Mouse (Mus musculus): Measurements from ENCODE around the gene Rab3il1.

Rab3il1 gene

DNA sequence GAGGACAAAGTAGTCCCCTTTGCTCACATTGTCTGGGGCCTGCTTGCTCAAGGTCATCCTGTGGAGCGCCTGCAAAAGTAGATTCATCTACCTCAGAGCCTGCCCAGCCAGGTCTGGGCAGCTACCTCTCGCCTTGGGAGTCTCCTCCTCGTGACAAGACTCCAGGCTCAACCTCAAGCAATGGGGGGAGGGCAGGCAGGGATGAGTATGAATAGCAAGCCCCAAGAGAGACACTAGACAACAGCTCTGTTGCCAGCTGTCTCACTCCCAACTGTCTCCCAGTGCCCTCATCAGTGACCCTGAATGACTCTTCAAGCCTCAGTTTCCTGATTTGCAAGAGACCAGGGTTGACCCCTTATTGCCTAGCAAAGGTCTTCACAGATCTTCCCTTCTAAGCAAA lies 11.9 kb downstream of the Rab3il1 start:
- no peak for DNase-seq (ENCODE audit: low spot score)

DNA sequence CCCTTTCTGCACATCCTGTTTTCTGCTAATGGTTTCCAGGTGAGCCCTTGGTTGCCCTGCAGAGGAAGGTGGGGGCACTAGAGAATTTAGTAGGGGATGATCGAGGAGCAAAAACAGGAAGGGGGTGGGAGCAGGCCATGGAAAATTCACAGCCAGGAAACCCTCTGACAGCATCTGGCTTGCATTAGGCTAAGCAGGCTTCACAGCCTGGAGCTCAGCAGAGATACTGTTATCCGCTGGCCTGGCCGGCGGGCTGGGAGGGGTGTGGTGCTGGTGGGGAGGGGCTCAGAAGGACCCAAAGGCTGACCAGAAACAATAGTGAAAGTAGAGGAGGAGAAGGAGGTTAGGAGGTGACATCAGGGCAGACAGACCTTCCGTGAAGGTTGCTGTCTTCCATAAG lies 12.4 kb downstream of the Rab3il1 start:
- no peak for DNase-seq (ENCODE audit: low spot score)

DNA sequence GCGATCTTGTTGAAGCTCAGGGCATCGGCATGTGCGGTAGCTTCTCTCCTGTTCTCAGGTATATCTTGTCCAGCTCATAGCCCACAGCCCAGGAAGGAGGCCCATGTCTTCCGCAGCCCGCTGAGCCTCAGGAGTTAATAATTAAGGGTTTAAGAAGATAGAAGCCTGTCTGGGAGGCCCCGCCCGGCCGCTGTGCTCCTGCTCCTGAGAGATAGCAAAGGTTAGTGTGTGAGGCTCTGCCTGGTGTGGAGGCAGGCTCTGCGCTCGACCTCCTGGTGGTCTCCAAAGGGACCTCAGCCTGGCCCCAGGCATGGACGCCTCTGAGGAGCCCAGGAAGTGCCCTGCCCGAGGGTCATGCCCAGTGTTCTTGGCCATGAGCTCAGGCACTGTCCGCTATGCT lies 13.4 kb downstream of the Rab3il1 start:
- no peak for DNase-seq (ENCODE audit: low spot score)

DNA sequence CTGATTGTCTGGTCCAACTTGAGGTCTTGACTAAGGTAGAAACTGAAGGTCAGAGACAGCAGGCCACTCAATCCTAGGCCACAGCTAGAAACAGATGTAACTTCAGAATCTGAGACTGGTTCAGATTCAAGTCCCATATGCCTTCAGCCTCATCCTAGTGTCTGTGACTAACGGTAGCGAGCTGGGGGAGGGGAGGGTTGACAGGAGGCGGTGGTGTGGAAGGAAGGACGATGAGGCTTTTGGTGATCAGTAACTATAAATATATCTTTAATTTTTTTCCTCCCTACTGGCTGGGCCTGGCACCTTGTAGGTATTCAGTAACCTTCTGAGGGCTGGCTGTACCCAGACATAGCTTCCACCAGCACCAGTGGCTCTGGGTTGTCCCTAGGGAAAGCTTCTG lies 14.0 kb downstream of the Rab3il1 start:
- no peak for DNase-seq (ENCODE audit: low spot score)

DNA sequence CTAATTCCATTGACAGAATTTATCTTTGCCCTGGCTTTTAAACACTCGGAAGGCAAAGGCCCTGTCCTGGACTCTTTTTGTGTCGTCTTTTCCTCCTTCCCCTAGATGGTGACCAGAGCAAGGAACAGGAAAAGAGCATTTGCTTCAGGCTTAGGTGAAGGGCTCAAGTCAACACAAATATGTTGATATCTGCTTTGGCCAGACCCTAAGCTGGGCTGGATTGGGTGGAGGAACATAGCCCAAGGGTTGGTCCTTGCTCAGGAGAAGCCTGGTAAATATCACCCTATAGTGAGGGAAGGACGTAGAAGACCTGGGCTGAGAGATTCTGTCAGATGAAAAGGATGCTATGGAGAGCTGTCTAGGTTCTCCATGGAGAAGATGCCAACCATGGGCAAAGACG lies 14.7 kb downstream of the Rab3il1 start:
- no peak for DNase-seq (ENCODE audit: low spot score)

DNA sequence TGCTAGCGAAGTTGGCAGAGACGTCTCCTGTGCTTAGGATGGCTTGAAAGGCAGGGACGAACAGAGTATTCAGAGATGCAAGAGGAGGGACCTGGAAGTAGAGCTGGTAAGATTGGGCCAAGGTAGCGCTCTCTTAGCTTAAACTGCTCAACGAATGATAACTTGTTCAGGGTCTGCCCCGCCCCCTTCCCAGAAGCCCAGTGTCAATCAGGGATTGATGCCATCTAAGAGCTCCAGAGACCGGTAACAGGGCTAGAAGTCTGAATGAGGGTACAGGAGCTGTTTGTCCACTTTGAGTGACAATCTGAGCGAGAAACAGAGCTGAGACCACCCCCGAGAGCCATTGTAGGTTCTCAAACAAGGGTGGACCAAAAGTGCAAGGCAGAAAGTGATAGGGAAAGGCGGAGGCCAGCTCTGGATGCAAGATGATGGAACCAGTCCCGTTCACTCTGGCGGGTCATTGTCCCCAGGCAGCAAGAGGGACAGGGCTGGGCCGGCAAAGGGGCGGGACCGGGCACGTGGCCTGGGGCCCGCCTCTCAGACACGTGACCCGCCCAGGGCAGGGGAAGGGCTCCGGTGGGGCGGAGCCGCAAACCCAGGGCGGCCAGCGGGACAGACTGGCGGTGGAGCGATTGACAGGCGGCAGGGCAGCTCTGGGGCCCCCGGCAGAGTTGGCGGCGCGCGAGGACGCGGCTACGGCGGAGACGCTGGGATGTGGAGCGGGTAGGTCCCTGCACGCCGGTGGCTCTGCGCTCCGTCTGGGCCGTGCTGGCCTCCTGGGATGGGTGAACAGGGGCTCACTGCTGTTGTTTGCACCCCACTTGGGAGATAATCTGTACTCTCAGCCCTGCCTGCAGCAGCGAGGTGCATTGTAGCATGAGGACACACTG lies 16.4 kb downstream of the Rab3il1 start:
- DNase-seq (ENCODE audit: low spot score) = peak; percentile 87

DNA sequence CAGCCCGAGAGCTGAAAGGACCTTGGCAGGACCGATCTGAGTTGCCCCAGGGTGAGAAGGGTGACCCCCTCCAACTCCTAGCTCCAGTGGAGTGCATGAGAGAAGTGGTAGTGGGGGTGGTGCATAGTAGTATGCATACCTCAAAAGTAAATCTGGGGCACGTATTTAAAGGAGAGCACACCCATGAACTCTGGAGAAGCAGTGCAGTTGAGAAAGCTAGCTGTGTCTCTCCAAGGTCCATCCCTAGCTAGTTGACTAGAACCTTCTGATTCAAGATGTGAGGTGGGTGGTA lies 17.0 kb downstream of the Rab3il1 start:
- DNase-seq (ENCODE audit: low spot score) = no peak

DNA sequence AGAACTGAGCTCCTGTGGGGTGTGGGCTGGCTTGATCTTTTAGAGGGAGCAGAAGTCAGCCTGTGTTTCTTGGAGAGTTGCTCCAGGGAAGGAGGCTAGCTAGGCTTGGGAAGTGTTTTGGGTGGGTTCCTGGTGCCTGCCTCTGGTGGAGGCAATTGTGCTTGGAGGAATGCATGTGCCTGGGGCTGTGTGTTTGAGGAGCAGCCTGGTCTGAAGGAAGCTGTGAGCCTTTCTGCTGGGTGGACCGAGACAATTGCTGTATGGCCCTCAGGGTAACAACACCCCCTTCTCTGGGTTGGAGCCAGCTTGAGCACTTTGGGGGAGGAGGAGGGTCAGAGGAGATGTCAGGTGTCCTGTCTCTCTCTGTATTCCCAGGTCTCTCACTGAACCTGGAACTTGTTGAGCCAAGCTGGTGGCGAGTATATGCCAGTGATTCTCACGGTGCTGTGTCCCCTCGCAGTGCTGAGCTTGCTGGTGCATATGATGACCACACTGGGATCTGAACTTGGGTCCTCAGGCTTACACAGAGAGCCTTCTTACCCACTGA lies 17.8 kb downstream of the Rab3il1 start:
- no peak for DNase-seq (ENCODE audit: low spot score)

DNA sequence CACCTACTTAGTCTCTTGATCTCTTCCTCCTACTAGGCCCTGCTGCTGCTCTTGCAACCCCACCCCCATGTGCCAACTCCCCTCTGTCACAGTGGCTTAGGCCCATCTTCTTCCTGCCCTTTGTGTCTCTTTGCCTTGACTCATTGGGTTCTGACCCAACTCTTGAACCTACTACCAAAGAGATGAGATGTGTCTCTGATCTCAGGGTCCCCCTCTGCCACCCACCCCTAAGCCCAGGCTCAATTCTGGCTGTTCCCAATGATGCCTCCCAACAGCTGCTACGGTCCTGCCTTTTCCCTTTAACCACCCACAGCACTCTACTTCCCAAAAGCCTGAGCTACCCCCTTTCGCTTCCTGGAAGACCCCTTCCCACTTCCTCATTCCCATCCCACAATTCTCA lies 20.5 kb downstream of the Rab3il1 start:
- no peak for DNase-seq (ENCODE audit: low spot score)

DNA sequence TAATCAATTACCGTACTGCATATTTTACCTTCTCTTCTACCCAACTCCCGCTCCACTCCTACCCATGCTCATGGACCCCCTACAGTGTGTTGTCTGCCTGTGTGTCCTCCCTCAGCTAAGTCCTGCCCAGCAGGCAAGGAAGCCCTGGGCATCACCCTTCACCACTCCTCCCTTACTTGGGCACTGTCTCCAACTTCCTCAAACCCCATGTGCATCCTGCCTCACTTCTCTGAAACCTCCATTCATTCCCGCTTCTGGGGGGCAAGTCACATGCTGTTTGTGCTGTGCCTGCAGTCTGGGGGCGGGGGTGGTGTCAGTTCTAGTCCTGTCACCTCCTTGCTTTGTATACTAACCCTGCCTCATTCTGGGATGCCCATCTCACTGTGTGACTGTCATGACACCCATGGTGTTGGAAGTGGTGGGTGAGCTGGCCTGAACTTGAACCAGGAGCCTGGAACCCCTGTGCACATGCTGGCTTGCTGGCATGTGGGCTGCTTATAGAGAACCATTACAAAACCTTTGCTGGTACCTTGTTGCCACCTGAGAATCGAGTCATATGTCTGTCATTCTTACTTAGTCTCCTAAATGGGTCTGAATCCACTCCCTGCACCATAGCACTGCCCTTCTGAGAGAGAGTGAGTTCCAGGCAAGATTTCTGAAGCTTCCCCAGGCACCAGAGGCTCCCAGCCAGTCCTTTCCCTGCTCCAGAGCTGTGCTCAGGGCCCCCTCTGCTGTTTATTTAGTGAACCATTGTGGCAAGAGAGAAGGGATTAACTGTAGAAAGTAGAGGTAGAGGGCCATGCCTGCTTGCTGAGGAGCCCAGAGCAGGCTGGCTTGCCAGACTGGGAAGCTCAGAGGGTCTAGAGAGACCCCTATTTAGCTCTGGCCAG lies 21.2 kb downstream of the Rab3il1 start:
- DNase-seq (ENCODE audit: low spot score) = no peak

DNA sequence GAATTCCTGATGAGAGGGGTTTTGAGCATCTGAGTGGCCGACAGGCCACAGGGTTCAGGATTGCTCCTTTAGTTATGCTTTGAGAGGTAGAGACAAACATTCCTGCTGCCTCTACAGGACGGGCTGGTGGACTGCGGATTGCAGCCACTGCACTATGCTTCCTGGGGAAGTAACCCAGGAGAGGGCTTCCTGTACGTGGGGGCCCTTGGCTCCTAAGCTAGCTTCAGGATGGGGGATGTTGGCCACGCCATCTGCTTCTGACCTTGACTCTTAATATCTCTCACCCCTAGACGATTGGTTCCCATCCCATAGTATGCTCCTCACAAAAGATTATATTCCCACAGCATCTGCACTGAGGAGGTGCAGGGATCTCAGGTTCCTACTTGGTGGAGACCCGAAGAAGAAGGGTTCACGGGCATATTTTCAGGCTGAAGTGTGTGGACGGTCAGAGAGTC lies 21.9 kb downstream of the Rab3il1 start:
- DNase-seq (ENCODE audit: low spot score) = no peak

DNA sequence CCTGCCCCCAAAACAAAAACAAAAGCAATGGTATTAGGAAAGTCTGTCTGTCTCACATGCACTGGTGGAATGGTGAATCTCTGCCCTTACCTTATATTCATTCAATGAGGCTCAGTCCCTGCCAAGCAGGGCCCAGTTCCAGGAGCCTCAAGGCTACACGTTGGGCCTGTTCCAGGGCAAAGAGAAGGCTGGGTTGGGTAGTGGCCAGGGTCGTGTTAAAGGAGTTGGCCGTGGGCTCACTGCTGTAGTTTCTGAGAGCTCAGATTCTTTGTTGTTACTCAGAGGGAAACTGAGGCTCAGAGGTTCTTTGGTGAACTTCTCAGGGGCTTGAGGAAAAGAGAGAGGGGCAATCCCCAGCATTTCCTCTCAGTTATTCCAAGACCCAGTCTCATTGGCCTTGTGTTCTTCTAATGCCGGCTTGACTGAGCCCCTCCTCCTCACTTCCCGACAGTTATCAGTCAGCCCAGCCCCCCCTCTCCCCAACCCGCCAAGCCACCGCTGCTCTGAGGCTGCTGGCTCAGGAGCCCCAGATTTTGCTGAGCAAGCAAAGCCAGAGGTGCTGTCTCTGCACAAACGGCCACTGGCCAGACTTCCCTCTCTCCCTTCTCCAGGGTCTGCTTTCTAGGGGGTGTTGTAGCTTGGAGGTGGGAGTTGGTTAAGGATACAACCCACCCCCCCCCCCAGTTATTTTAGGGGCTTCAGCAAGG lies 23.9 kb downstream of the Rab3il1 start:
- no peak for DNase-seq (ENCODE audit: low spot score)

DNA sequence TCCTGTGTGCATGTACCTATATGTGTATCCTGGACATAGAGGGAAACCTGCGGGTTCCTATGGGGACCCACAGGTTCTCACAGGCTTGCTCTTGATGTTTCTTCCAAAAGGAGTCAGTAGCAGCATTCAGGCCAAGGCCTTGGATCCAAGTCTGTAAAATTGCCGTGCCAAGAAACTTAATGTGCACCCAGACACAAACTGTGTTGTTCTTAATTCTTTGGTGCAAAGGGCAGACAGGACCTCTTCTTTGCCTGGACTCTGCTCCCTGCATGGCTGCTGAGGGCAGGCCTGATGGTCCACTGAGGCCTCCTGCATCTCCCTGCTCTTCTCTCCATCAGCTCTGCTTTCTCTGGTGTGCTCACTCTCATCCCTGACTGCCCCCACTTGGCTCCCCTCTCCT lies 28.3 kb downstream of the Rab3il1 start:
- DNase-seq (ENCODE audit: low spot score) = no peak

DNA sequence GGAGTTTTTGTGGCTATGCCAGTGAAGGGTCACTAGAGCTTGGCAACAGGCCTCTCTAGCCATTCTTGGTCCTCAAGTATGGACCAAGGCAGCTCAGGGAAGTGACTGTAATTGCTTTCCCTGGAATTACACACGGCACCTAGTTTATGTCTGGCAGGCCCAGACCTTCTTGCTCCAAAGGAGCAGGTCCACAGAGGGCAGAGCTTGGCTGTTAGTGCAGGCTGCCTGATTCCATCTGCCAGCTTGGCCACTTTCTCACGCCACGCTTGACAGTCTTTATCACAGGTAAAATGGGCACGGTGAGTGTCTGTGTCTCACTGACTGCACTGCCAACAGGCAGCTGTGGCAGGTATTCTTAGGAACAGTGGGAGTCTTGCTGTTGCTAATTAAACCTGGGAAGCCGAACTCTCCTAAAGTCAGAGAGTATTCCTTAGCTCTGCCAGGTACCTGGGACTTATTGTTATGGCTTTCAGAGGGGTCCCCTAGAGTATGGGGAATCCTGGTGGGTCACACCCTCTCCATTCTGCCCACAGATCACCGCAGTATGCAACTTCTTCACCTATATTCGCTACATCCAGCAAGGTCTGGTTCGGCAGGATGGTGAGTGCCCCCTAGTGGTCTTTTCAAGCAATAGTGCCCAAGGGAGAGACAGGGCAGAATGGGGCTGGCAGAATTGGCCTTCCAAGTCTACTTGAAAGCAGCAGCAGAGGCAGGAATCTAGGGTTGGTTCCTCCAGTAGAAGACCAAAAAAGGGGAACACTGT lies 31.9 kb downstream of the Rab3il1 start:
- DNase-seq (ENCODE audit: low spot score) = peak; percentile 41

DNA sequence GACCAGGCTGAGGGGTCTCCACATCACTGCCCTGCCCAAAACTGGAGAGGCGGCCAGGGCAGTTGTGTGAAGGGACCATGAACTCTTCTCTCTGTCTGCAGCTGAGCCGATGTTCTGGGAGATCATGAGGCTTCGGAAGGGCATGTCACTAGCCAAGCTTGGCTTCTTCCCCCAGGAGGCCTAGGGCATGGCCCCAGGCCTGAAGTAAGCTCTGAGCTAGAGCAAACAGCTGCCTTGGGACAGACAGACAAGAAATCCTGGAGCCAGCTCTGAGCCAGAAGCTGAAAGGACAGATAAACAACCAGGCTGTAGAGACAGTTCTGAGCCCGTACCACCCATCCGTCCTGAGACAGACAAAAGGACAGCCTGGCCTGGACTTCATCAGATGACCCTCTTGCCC lies 32.9 kb downstream of the Rab3il1 start:
- no peak for DNase-seq (ENCODE audit: low spot score)

DNA sequence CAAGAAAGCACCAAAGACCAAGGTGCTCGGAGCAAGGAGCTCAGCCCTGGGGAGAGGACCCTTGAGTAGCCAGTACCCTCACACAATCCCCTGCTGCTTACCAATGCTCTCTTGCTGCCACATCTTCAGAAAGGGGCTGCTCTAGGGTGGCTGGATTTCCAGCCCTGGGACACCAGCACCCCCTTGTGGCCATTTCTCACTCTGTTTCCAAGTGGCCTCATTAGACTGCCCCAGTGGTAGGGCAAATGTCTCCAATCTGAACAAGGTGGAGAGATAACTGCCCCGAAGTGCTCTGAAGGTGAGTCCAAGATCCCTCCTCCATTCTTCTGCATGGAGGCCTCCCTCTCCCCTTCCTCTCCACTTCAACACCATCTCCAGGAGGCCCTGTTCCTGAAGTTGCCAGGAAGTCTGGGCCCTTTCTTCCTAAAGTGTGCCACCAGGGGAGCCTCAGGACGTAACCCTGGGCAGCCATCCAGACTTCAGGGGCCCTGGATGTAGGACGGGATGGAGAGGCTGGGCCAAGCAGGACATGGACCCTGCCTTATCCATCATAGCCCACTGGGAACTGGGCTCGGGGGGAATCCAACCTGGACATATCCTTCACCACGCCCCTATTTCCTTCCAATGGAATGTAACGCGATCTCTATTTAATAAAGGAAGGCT lies 33.4 kb downstream of the Rab3il1 start:
- DNase-seq (ENCODE audit: low spot score) = peak; percentile 82

DNA sequence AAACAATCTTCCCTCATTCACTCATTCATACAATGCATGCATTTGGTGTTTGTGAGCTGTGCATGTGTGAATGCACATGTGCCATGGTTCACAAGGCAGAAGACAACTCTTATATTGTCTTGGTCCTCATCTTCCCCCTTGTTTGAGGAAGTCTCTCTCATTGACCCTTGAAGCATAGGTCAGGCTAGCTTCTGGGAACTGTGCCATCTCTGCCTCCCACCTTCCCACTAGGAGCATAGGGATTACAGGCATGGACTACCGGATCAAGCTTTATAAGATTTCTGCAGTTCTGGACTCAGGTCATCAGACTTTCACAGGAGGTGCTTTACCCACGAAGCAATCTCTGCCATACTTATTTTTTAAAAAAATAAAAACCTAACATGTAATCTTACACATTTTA lies 36.1 kb downstream of the Rab3il1 start:
- DNase-seq (ENCODE audit: low spot score) = no peak

DNA sequence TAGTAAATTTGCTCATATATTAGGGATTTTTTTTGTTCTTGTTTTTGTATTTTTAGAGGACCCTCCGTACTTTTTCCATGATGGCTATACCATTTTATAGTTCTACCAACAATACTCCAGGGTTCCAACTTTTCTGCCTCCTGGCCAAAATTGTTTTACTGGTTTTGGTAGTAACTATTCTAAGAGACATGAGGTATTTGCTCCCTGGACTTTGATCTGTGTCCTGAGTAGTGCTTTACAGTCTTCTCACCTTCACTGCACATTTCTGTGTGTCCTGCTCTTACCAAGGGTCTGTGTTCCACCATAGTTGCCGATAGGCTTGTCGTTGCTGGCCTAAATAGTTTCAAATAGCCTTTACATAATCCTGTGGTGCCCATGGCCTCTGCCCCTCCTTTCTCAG lies 36.9 kb downstream of the Rab3il1 start:
- no peak for DNase-seq (ENCODE audit: low spot score)

DNA sequence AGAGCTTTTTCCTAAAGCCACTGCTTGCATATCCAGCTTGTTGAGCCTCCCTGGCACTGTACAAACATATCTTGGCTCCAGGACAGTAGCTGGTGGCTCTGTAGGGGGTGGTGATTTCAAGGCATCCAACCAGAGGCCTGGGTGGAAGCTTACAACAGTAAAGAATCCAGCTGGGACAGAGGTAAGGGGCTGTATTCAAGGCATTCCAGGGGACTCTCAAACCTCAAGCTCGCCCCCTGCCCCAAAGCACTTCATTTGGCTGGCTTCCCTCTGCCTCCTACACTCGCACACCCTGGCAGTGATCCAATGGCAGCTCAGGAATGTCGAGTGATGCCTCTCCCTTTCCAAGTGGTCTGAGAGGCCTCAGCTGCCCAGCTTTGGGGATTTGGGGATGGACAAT lies 37.4 kb downstream of the Rab3il1 start:
- no peak for DNase-seq (ENCODE audit: low spot score)

DNA sequence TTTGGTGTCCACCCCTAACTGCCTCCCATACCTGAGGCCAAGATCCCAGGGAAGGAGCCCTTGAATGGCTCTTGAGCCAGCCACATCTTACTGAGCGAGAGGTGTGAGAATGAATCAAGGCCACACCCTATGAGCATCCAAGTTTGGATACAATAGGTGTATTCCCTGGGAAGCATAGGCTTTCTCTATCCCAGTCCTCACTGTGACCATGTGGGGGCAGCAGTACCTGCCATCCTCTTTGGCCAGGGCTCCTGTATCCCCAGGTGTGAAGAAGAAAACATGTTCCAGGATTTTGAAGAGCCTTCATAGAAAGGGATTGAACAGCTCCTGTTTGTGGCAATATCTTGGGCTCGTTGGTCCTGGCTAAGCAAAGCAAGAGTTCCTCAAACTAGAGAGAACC lies 38.1 kb downstream of the Rab3il1 start:
- no peak for DNase-seq (ENCODE audit: low spot score)

DNA sequence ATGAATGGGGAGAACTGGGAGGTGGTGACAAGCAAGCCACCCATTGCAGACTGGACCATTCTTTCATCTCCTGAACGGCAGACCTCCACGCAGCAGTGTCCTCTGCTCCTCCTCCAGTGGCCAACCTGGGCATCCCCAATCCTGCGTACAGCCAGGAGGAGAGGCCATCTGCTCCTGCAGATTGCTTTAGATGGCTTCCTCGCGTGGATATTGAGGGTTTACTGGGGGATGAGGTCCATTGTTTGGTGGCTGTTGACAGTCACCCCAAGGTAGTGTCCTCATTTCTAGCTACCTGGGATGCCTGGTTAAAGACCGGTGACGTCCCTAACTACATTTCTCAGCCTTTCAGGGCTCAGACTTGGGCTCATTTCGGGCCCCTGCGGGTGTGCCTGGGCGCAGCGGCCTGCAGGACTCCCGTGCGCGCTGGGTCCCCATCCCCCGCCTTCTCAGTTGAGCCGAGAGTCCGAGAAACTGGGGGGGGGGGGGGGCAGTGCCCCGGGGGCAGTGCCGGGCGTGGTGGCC lies 39.5 kb downstream of the Rab3il1 start:
- DNase-seq (ENCODE audit: low spot score) = no peak

All from urinary bladder, postnatal 25 days (tissue).